Mouse (Mus musculus) T-helper 2 cell (primary cell): ENCODE data around the gene Coq8b.

Experiments
- in situ Hi-C: fragments of 300-600 bp; cut with MboI, MseI; formaldehyde crosslinking; loops from one replicate; pipeline ENCODE4 v1.15.1; 2025; ENCODE audit warnings: high pct_unique_total_duplicates

Gene Coq8b

GRCm38 (mm10) chr7:27305091-27305730 is 72.4 kb downstream of the Coq8b start:
- in situ Hi-C loops: no loop called here

GRCm38 (mm10) chr7:27306161-27307160 is 73.6 kb downstream of the Coq8b start:
- in situ Hi-C loops: no loop called here

GRCm38 (mm10) chr7:27307551-27307950 is 74.7 kb downstream of the Coq8b start:
- in situ Hi-C loops: no loop called here
